Mouse (Mus musculus): Measurements from ENCODE around the gene Sobp.

Gene Sobp

GRCm38 (mm10) chr10:43035579-43035978 is 138.8 kb downstream of the Sobp start:
- peak; percentile 9 for DNase-seq (ENCODE audit: low read depth, low spot score)

- DNase-seq (ENCODE audit: low read depth, low spot score) = peak; percentile 20
Observed at GRCm38 (mm10) chr10:43034811-43035210, 139.5 kb downstream of the Sobp start.

- no peak for DNase-seq (ENCODE audit: low read depth, low spot score)
Observed at GRCm38 (mm10) chr10:43033481-43034248, 140.7 kb downstream of the Sobp start.

GRCm38 (mm10) chr10:43027006-43027405 is 147.3 kb downstream of the Sobp start:
- no peak for DNase-seq (ENCODE audit: low read depth, low spot score)

- no peak for DNase-seq (ENCODE audit: low read depth, low spot score)
Observed at GRCm38 (mm10) chr10:43023454-43024194, 150.7 kb downstream of the Sobp start.

GRCm38 (mm10) chr10:43022190-43022761 is 152.1 kb downstream of the Sobp start:
- DNase-seq (ENCODE audit: low read depth, low spot score) = no peak

- no peak for DNase-seq (ENCODE audit: low read depth, low spot score)
Observed at GRCm38 (mm10) chr10:43021512-43022116, 152.7 kb downstream of the Sobp start.

GRCm38 (mm10) chr10:43021017-43021416 is 153.3 kb downstream of the Sobp start:
- no peak for DNase-seq (ENCODE audit: low read depth, low spot score)

- no peak for DNase-seq (ENCODE audit: low read depth, low spot score)
Observed at GRCm38 (mm10) chr10:43014782-43015181, 159.5 kb downstream of the Sobp start.

- no peak for DNase-seq (ENCODE audit: low read depth, low spot score)
Observed at GRCm38 (mm10) chr10:43014358-43014757, 160.0 kb downstream of the Sobp start.

GRCm38 (mm10) chr10:43008116-43008515 is 166.2 kb downstream of the Sobp start:
- DNase-seq (ENCODE audit: low read depth, low spot score) = no peak

GRCm38 (mm10) chr10:43006534-43006933 is 167.8 kb downstream of the Sobp start:
- DNase-seq (ENCODE audit: low read depth, low spot score) = no peak

GRCm38 (mm10) chr10:43005677-43006076 is 168.7 kb downstream of the Sobp start:
- no peak for DNase-seq (ENCODE audit: low read depth, low spot score)

- DNase-seq (ENCODE audit: low read depth, low spot score) = no peak
Observed at GRCm38 (mm10) chr10:43005031-43005430, 169.3 kb downstream of the Sobp start.

- no peak for DNase-seq (ENCODE audit: low read depth, low spot score)
Observed at GRCm38 (mm10) chr10:43004174-43004734, 170.1 kb downstream of the Sobp start.

GRCm38 (mm10) chr10:43003466-43003757 is 170.9 kb downstream of the Sobp start:
- no peak for DNase-seq (ENCODE audit: low read depth, low spot score)

GRCm38 (mm10) chr10:43002721-43003465 is 171.4 kb downstream of the Sobp start:
- DNase-seq (ENCODE audit: low read depth, low spot score) = peak; percentile 8

- DNase-seq (ENCODE audit: low read depth, low spot score) = no peak
Observed at GRCm38 (mm10) chr10:43002066-43002678, 172.2 kb downstream of the Sobp start.

GRCm38 (mm10) chr10:43001433-43001832 is 172.9 kb downstream of the Sobp start:
- DNase-seq (ENCODE audit: low read depth, low spot score) = no peak

- no peak for DNase-seq (ENCODE audit: low read depth, low spot score)
Observed at GRCm38 (mm10) chr10:42999324-42999723, 175.0 kb downstream of the Sobp start.

GRCm38 (mm10) chr10:42997278-42997677 is 177.1 kb downstream of the Sobp start:
- DNase-seq (ENCODE audit: low read depth, low spot score) = no peak
